Mouse (Mus musculus) megakaryocyte, embryonic 14.5 days (primary cell): ENCODE data around the gene 1110008L16Rik.

ENCODE experiments used
- FLI1 ChIP-seq: IDR thresholded peaks from 2 replicates; pipeline ENCODE4 v1.6.1; 2012; ENCODE audit warnings: low read length, inconsistent platforms, mixed read lengths
- GATA1 ChIP-seq: IDR thresholded peaks from 3 replicates; pipeline ENCODE4 v1.6.1; 2012; ENCODE audit warnings: mixed read lengths, low read length, inconsistent platforms, borderline replicate concordance

DNA sequence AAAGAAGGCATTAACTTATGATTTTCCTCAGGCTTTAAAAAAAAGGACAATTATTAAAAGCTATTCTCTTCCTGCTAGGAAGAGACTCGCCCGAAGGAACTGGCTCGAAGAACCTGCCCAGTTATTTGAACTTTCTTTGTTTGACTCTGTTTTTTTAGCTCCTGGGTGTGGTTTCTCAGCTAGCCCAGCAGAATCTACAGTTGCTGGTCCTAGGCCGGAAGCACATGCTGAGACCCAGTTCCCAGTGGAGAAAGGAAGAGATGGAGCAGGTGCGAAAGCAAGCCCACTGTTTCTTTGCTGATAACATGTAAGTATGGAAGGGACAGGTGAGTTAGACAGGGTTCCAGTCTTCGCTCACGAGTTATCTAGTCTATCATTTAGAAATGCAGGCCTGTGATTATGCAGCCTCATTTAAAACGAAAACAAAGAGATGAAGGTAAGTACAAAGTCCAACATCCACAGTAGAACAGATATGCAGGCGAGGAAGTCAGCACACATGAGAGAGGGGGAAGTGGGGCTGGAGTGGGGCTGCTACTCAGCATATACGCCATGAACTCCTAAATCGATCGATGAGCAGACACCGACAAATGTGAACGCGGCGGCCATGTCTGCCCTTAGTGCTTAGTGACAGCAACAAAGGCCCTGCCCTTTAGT, 77.7 kb downstream of the 1110008L16Rik start:
- no peak for TF ChIP-seq FLI1
- no peak for TF ChIP-seq GATA1
